Mouse (Mus musculus) liver, adult 2 months (tissue): ENCODE data around the gene Avp.

Source experiments
- CTCF ChIP-seq: fragments of 200-500 bp; IDR thresholded peaks from 2 replicates; pipeline ENCODE4 v1.5.1; 2011; ENCODE audit warnings: low read depth, low read length, control low read depth
- POLR2A ChIP-seq: fragments of 200-500 bp; IDR thresholded peaks from 2 replicates; pipeline ENCODE4 v1.6.1; 2011; ENCODE audit warnings: low read length, control low read depth; ENCODE audit not compliant: insufficient read depth; ENCODE audit errors: extremely low read depth

- TF ChIP-seq POLR2A (peak; percentile 31; the same call in 1 of the 2 replicates), CTCF (no peak)
These were observed 47.5 kb upstream of the Avp start, which contains the start of the genes Fastkd5 and Ubox5 for GRCm38 (mm10) chr2:130629839-130630203.
